Comparison of ENCODE assay signal across 17 mouse cellular contexts in the genomic region with DNA sequence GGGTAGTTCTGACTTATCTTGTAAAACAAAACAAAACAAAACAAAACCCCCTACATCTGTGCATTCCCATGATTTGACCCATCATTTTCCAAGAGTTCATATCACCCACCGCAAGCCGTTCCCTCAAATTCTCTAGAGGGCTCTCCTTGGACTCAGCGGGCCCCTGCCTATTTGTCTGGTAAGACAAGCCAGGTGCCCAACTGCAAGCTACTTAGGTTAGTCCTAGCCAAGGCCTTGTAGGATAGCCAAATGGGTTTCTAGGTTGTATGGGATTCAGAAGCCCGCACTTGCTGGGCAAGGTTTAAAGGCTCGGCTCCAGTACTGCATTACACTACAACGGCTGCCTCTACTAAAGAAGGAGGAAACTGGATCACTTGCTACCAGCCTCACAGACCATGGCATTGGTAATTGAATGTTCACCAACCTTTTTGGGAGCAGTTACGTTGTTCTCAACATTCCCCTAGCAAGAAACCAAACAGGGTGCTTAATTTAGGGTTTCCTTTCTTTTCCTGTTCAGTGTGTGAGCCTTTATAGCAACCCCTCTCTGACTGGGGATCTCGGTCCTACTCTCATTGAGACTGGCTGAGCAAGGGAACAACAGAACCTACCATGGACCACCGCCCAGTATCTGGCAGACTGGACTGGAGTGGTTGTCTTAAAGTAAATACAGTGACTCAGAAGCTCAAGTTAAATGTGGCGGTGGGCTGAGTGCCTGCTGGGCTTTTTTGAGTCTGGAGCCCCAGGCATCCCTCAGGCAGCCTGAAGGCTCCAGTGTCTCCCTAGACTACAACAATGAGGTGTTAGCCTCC. TPM values are rescaled to one million over a fixed set of nuclear protein-coding genes. Genes with fewer than 3 reads are reported as not detected.
DNase-seq lines count a peak whose midpoint lies in the region; ATAC-seq and TF ChIP-seq lines count a peak whose summit lies in the region.
"Had no signal": no experiment of that assay in that cellular context is flagged by ENCODE, and none has a peak within 500 bp of the region (broad histone marks: within the 10 kb centered on the region; RNA-seq: fewer than 3 reads in every experiment).

No protein-coding gene starts in this region.

- H3K9ac ChIP-seq in kidney, embryonic 15.5 days = peak overlapping the region; percentile 96
- peak overlapping the region; percentile 42; the same call in 1 of the 2 replicates for H3K9ac ChIP-seq in limb, embryonic 15.5 days
- H3K9ac ChIP-seq: heart, embryonic 13.5 days; hindbrain, embryonic 13.5 days; stomach, embryonic 15.5 days had no signal

- ATAC-seq in kidney, embryonic 15.5 days (replicated peaks; ENCODE audit: low FRiP score) = no peak
- ATAC-seq in limb, embryonic 15.5 days (ENCODE audit: insufficient number of reproducible peaks, low FRiP score, low TSS enrichment, low read depth) = no peak

- peak overlapping the region; percentile 3 for H3ac ChIP-seq in C2C12 (ENCODE audit: control insufficient read depth, insufficient read length, low read depth)

- H3K4me3 ChIP-seq in C2C12 (ENCODE audit: insufficient read depth, poor library complexity, severe bottlenecking) = peak overlapping the region; percentile 72
- H3K4me3 ChIP-seq in kidney, embryonic 15.5 days (replicated peaks) = peak overlapping the region; percentile 76
- H3K4me3 ChIP-seq in limb, embryonic 15.5 days = peak overlapping the region; percentile 59
- H3K4me3 ChIP-seq: erythroblast, embryonic 14.5 days; heart, embryonic 13.5 days; hindbrain, embryonic 13.5 days; layer of hippocampus, adult 2 months; stomach, embryonic 15.5 days had no signal

- no peaks in the 10 kb centered on the region for H3K27me3 ChIP-seq in C2C12 (ENCODE audit: control insufficient read depth, insufficient read depth, insufficient read length)
- peaks cover 17% of the 10 kb centered on the region; the same call in 1 of the 2 replicates for H3K27me3 ChIP-seq in kidney, embryonic 15.5 days
- peaks cover 14% of the 10 kb centered on the region; the same call in 1 of the 2 replicates for H3K27me3 ChIP-seq in limb, embryonic 15.5 days

- H3K27ac ChIP-seq in kidney, embryonic 15.5 days = peak overlapping the region; percentile 97
- H3K27ac ChIP-seq in limb, embryonic 15.5 days = peak overlapping the region; percentile 96
- H3K27ac ChIP-seq: heart, embryonic 13.5 days; hindbrain, embryonic 13.5 days; layer of hippocampus, adult 2 months; stomach, embryonic 15.5 days had no signal

- TF ChIP-seq CTCF in C2C12 (IDR thresholded peaks at IDR 0.05; ENCODE audit: control insufficient read depth, insufficient read depth, insufficient read length) = no peak

- H3K36me3 ChIP-seq in C2C12 (ENCODE audit: control insufficient read depth, insufficient read depth) = peaks cover 4% of the 10 kb centered on the region
- no peaks in the 10 kb centered on the region for H3K36me3 ChIP-seq in kidney, embryonic 15.5 days
- H3K36me3 ChIP-seq in limb, embryonic 15.5 days = no peaks in the 10 kb centered on the region
- H3K36me3 ChIP-seq: heart, embryonic 13.5 days; hindbrain, embryonic 13.5 days; stomach, embryonic 15.5 days had no signal

- peak; percentile 25 for DNase-seq in gastrocnemius, postnatal 10 days
- DNase-seq in gastrocnemius, postnatal 36 days = no peak
- no peak for DNase-seq in cerebellum, adult 18-20 months
- DNase-seq in spleen, adult 18-20 months = no peak
- DNase-seq in B cell, adult 2 months = no peak
- DNase-seq: adrenal gland, postnatal 25 days; lung, adult 2 months had no signal

- H3K79me2 ChIP-seq in C2C12 (ENCODE audit: control insufficient read depth, insufficient read depth) = peaks cover 100% of the 10 kb centered on the region

- H3K79me3 ChIP-seq in C2C12 (ENCODE audit: low read depth) = peaks cover 82% of the 10 kb centered on the region

- H3K9me3 ChIP-seq in kidney, embryonic 15.5 days (replicated peaks) = no peaks in the 10 kb centered on the region
- no peaks in the 10 kb centered on the region for H3K9me3 ChIP-seq in limb, embryonic 15.5 days
- H3K9me3 ChIP-seq: heart, embryonic 13.5 days; hindbrain, embryonic 13.5 days; stomach, embryonic 15.5 days had no signal

- peak overlapping the region; percentile 74 for H3K4me2 ChIP-seq in kidney, embryonic 15.5 days
- H3K4me2 ChIP-seq in limb, embryonic 15.5 days = peak overlapping the region; percentile 67
- H3K4me2 ChIP-seq: heart, embryonic 13.5 days; hindbrain, embryonic 13.5 days; stomach, embryonic 15.5 days had no signal

- H3K4me1 ChIP-seq in kidney, embryonic 15.5 days = peaks cover 53% of the 10 kb centered on the region
- H3K4me1 ChIP-seq in limb, embryonic 15.5 days = peaks cover 46% of the 10 kb centered on the region
- H3K4me1 ChIP-seq: stomach, embryonic 15.5 days had no signal

- intact Hi-C loops in gastrocnemius, postnatal 36 days (cut with DNase I) = no loop called here

- 9% methylated on average over 10 of the region's 10 CpGs for WGBS in kidney, embryonic 15.5 days
- WGBS in limb, embryonic 15.5 days = 12% methylated on average over 10 of the region's 10 CpGs

TF ChIP-seq in C2C12, 6 proteins besides CTCF, POLR2A, EP300 and RAD21:
- TF ChIP-seq MYOG (IDR thresholded peaks at IDR 0.05; ENCODE audit: control insufficient read depth, extremely low read depth, insufficient read length) (no peak), FOSL1 (IDR thresholded peaks at IDR 0.05; ENCODE audit: insufficient read depth, low read length, poor library complexity, severe bottlenecking) (no peak), CEBPB (IDR thresholded peaks at IDR 0.05; ENCODE audit: low read depth) (no peak), MYOD1 (IDR thresholded peaks at IDR 0.05; ENCODE audit: control insufficient read depth, insufficient read length, low read depth) (no peak), MAX (IDR thresholded peaks at IDR 0.05) (no peak), USF1 (IDR thresholded peaks at IDR 0.05; ENCODE audit: low read depth) (no peak)

RNA-seq across cellular contexts. Expression of a gene that starts 3.1 kb away (rescaled TPM):
- 10 to 100 TPM; 30.2 to 30.8 TPM for total RNA-seq in gastrocnemius, postnatal 10 days (2021)
- total RNA-seq in gastrocnemius, postnatal 36 days (2021) = 10 to 100 TPM; 13.6 to 16.9 TPM
- polyA plus RNA-seq in C2C12 (2012; fragmentation: generic; extraction: Trizol) = 19.8 TPM
- polyA plus RNA-seq in kidney, embryonic 15.5 days (2015; fragmentation: Nextera tagmentation; extraction: Ambion mirVana) = 157 and 172 TPM in 2 replicates
- 86.8 and 108 TPM in 2 replicates for polyA plus RNA-seq in limb, embryonic 15.5 days (2015; fragmentation: Nextera tagmentation; extraction: Ambion mirVana)
- total RNA-seq: adrenal gland, postnatal 25 days; layer of hippocampus, adult 2 months; left cerebral cortex, postnatal 25 days had no signal
- polyA plus RNA-seq: erythroblast, embryonic 14.5 days; heart, embryonic 13.5 days; lung, adult 2 months had no signal

RNA-seq across cellular contexts. Expression of a gene that starts 6.7 kb away (rescaled TPM):
- 10 to 100 TPM in 1 of 2 experiments, 1 to 10 TPM in 1; 7.8 to 11.2 TPM for total RNA-seq in gastrocnemius, postnatal 10 days (2021)
- 1 to 10 TPM; 3.9 to 6.8 TPM for total RNA-seq in gastrocnemius, postnatal 36 days (2021)
- 19.3 TPM for polyA plus RNA-seq in C2C12 (2012; fragmentation: generic; extraction: Trizol)
- 53.4 and 65.1 TPM in 2 replicates for polyA plus RNA-seq in kidney, embryonic 15.5 days (2015; fragmentation: Nextera tagmentation; extraction: Ambion mirVana)
- polyA plus RNA-seq in limb, embryonic 15.5 days (2015; fragmentation: Nextera tagmentation; extraction: Ambion mirVana) = 30.8 and 34.0 TPM in 2 replicates
- total RNA-seq: layer of hippocampus, adult 2 months; left cerebral cortex, postnatal 25 days had no signal
- polyA plus RNA-seq: erythroblast, embryonic 14.5 days; lung, adult 2 months had no signal

RNA-seq across cellular contexts. Expression of a gene that starts 8.1 kb away (rescaled TPM):
- 1 to 10 TPM; 4.4 to 5.6 TPM for total RNA-seq in gastrocnemius, postnatal 10 days (2021)
- 1 to 10 TPM; 2.0 to 2.7 TPM for total RNA-seq in gastrocnemius, postnatal 36 days (2021)
- polyA plus RNA-seq in C2C12 (2012; fragmentation: generic; extraction: Trizol) = 19.2 TPM
- polyA plus RNA-seq in kidney, embryonic 15.5 days (2015; fragmentation: Nextera tagmentation; extraction: Ambion mirVana) = 34.3 and 34.8 TPM in 2 replicates
- 23.3 and 33.4 TPM in 2 replicates for polyA plus RNA-seq in limb, embryonic 15.5 days (2015; fragmentation: Nextera tagmentation; extraction: Ambion mirVana)
- total RNA-seq: adrenal gland, postnatal 25 days; common myeloid progenitor, adult 5-6 weeks; layer of hippocampus, adult 2 months; left cerebral cortex, postnatal 25 days had no signal
- polyA plus RNA-seq: erythroblast, embryonic 14.5 days; heart, embryonic 13.5 days; hindbrain, embryonic 13.5 days; lung, adult 2 months had no signal

RNA-seq across cellular contexts. Expression of a gene that starts 15.9 kb away (rescaled TPM):
- total RNA-seq in gastrocnemius, postnatal 10 days (2021) = 1 to 10 TPM; 9.4 to 9.7 TPM
- 1 to 10 TPM; 3.7 to 4.0 TPM for total RNA-seq in gastrocnemius, postnatal 36 days (2021)
- 7.5 TPM for polyA plus RNA-seq in C2C12 (2012; fragmentation: generic; extraction: Trizol)
- 26.7 and 27.2 TPM in 2 replicates for polyA plus RNA-seq in kidney, embryonic 15.5 days (2015; fragmentation: Nextera tagmentation; extraction: Ambion mirVana)
- polyA plus RNA-seq in limb, embryonic 15.5 days (2015; fragmentation: Nextera tagmentation; extraction: Ambion mirVana) = 12.0 and 12.9 TPM in 2 replicates
- total RNA-seq: layer of hippocampus, adult 2 months; left cerebral cortex, postnatal 25 days had no signal

RNA-seq across cellular contexts. Expression of a gene that starts 23.1 kb away (rescaled TPM):
- 1 to 10 TPM; 1.3 to 1.6 TPM for total RNA-seq in gastrocnemius, postnatal 10 days (2021)
- 1 to 10 TPM; 2.4 to 3.6 TPM for total RNA-seq in gastrocnemius, postnatal 36 days (2021)
- polyA plus RNA-seq in C2C12 (2012; fragmentation: generic; extraction: Trizol) = 0.77 TPM
- 0.13 and 0.43 TPM in 2 replicates for polyA plus RNA-seq in kidney, embryonic 15.5 days (2015; fragmentation: Nextera tagmentation; extraction: Ambion mirVana)
- polyA plus RNA-seq in limb, embryonic 15.5 days (2015; fragmentation: Nextera tagmentation; extraction: Ambion mirVana) = 11.0 and 17.4 TPM in 2 replicates
- total RNA-seq: adrenal gland, postnatal 25 days; common myeloid progenitor, adult 5-6 weeks; layer of hippocampus, adult 2 months; left cerebral cortex, postnatal 25 days had no signal
- polyA plus RNA-seq: erythroblast, embryonic 14.5 days; heart, embryonic 13.5 days; hindbrain, embryonic 13.5 days; lung, adult 2 months; stomach, embryonic 15.5 days had no signal
